7 mouse cellular contexts compared by ENCODE assay signal in the genomic region with DNA sequence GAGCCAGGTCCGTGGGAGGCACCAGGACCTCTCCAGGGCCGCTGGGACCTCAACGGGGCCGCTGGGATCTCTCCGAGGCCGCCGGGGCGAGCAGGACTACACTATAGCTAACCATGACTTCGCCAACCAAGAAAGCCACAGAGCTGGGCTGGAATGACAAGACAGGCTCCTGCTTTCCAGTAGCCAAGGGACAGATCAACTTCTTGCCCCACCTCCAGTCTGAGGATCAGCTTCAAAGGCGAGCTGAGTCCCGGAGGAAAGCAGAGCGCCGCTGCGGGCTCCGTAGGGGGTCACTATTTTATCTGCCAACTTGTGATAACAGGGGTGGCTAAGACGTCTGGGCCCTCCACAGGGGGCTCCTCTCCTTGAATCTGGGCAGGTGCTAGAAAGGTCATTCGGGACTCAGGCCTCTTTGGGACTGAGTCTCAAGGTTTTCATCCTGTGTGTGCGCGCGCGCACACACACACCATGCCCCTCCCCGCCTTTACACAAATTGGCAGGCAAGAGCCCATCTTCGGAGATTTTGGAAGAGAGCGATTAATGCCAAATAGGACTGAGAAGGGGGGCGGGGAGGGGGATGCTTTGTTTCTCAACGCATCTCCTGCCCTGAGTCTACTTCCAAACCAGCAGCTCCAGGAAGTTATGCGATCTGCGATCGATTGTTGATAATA. TPM values are rescaled to one million over a fixed set of nuclear protein-coding genes. Genes with fewer than 3 reads are reported as not detected.
DNase-seq lines count a peak whose midpoint lies in the region; ATAC-seq lines count a peak whose summit lies in the region.

No protein-coding gene starts in this region.

- peaks cover 78% of the 10 kb centered on the region for H3K27me3 ChIP-seq in forebrain, embryonic 15.5 days
- H3K27me3 ChIP-seq in liver, embryonic 15.5 days, result peaks cover 69% of the 10 kb centered on the region

- no peak overlapping the region for H3K27ac ChIP-seq in forebrain, embryonic 15.5 days (replicated peaks)
- H3K27ac ChIP-seq in liver, embryonic 15.5 days (replicated peaks), result no peak overlapping the region

- H3K9me3 ChIP-seq in forebrain, embryonic 15.5 days, result no peaks in the 10 kb centered on the region
- H3K9me3 ChIP-seq in liver, embryonic 15.5 days (replicated peaks), result no peaks in the 10 kb centered on the region

- no peak overlapping the region for H3K4me3 ChIP-seq in forebrain, embryonic 15.5 days
- H3K4me3 ChIP-seq in liver, embryonic 15.5 days (replicated peaks), result no peak overlapping the region

- H3K4me2 ChIP-seq in forebrain, embryonic 15.5 days (replicated peaks), result no peak overlapping the region
- peak overlapping the region; percentile 32; the same call in 1 of the 2 replicates for H3K4me2 ChIP-seq in liver, embryonic 15.5 days

- DNase-seq in 3134 (ENCODE audit: extremely low read depth, insufficient read length, low spot score) (peak; percentile 18), ES-CJ7 (ENCODE audit: low read depth, low spot score) (peak; percentile 28)
- no peak for DNase-seq in layer of hippocampus, postnatal 25 days (ENCODE audit: extremely low spot score in 1 of 2, low spot score in 1 of 2)
- DNase-seq in cerebellum, adult 8-10 months, result no peak
- DNase-seq in layer of hippocampus, adult 9-10 months (ENCODE audit: low spot score), result no peak

- 1% methylated on average over 29 of the region's 29 CpGs for WGBS in forebrain, embryonic 15.5 days
- 1% methylated on average over 29 of the region's 29 CpGs for WGBS in liver, embryonic 15.5 days (ENCODE audit: insufficient replicate concordance)

- peaks cover 11% of the 10 kb centered on the region for H3K4me1 ChIP-seq in forebrain, embryonic 15.5 days
- H3K4me1 ChIP-seq in liver, embryonic 15.5 days (replicated peaks), result peaks cover 9% of the 10 kb centered on the region; the same call in 1 of the 2 replicates

- ATAC-seq in forebrain, embryonic 15.5 days (replicated peaks), result 0 out of 2 replicates have a peak, but pooled peaks have one; percentile 27
- no peak for ATAC-seq in liver, embryonic 15.5 days (ENCODE audit: insufficient read depth)

- no peak overlapping the region for H3K9ac ChIP-seq in forebrain, embryonic 15.5 days (replicated peaks)
- H3K9ac ChIP-seq in liver, embryonic 15.5 days, result no peak overlapping the region

- no peaks in the 10 kb centered on the region for H3K36me3 ChIP-seq in forebrain, embryonic 15.5 days
- H3K36me3 ChIP-seq in liver, embryonic 15.5 days (replicated peaks), result no peaks in the 10 kb centered on the region

RNA-seq across cellular contexts. Expression of a gene that starts 10.4 kb away (rescaled TPM):
- 27.2 and 27.6 TPM in 2 replicates for polyA plus RNA-seq in forebrain, embryonic 15.5 days (2015; fragmentation: Nextera tagmentation; extraction: Ambion mirVana)
- polyA plus RNA-seq in liver, embryonic 15.5 days (2015; fragmentation: Nextera tagmentation; extraction: Ambion mirVana), result 6.1 and 6.6 TPM in 2 replicates
- total RNA-seq in layer of hippocampus, postnatal 25 days (2021), result 10 to 100 TPM; 33.0 to 34.6 TPM

RNA-seq across cellular contexts. Expression of a gene that starts 10.8 kb away (rescaled TPM):
- polyA plus RNA-seq in forebrain, embryonic 15.5 days (2015; fragmentation: Nextera tagmentation; extraction: Ambion mirVana), result 2.7 and 2.8 TPM in 2 replicates
- polyA plus RNA-seq in liver, embryonic 15.5 days (2015; fragmentation: Nextera tagmentation; extraction: Ambion mirVana), result 0.10 and 0.20 TPM in 2 replicates
- not detected for total RNA-seq in layer of hippocampus, postnatal 25 days (2021)

Comparison
In these comparisons a context has a peak if more than half of its experiments do, and no peak if none do; other contexts are left out.
1. DNase-seq: peak in 3134 (single experiment) and ES-CJ7 (single experiment); none in layer of hippocampus, postnatal 25 days (0 of 2), cerebellum, adult 8-10 months (single experiment) and layer of hippocampus, adult 9-10 months (single experiment).